Mouse (Mus musculus) colon, adult 2 months (tissue): Measurements from ENCODE around the gene Atp8a2. TPM values are rescaled to one million over a fixed set of nuclear protein-coding genes. Genes with fewer than 3 reads are reported as not detected.

ENCODE experiments used
- polyA plus RNA-seq: library from polyadenylated mRNA; depleted of rRNA; stranded (reverse); fragments of >200 nt; gene quantifications from 2 replicates; pipeline ENCODE4 v1.2.3, GENCODE M21; 2012; rRNA removed

The Atp8a2 gene
- polyA plus RNA-seq: 6.2 and 6.5 TPM in 2 replicates

GRCm38 (mm10) chr14:60196884-60197283 lies at the start of gene Atp8a2:
TSS of gene Atp8a2 (minus strand) at chr14:60197179.

GRCm38 (mm10) chr14:59625158-59625805 lies 571.7 kb downstream of the Atp8a2 start, which contains the start of gene Shisa2:
TSS of gene Shisa2 (plus strand) at chr14:59625308.

GRCm38 (mm10) chr14:59597398-59598259 lies 599.4 kb downstream of the Atp8a2 start, which contains the start of gene Cdadc1:
TSS of gene Cdadc1 (minus strand) at chr14:59597959.

Other genes starting within 250 kb of the Atp8a2 start
- gene Nupl1, start 54.3 kb upstream of the Atp8a2 start, polyA plus RNA-seq: 0.03 TPM in 1 of 2 replicates, not detected in the other
- 19.5 and 20.6 TPM in 2 replicates for gene Gm49336, start 54.3 kb upstream of the Atp8a2 start, polyA plus RNA-seq
- 18.7 and 20.8 TPM in 2 replicates for gene Mtmr6, start 68.0 kb upstream of the Atp8a2 start, polyA plus RNA-seq
- gene Amer2, start 176.1 kb upstream of the Atp8a2 start, polyA plus RNA-seq: 0.03 and 0.07 TPM in 2 replicates